Mouse (Mus musculus): Measurements from ENCODE around the gene Ifnl3.
"Not testable (repeated sequence)": the region's sequence is repeated elsewhere in the genome, so short reads cannot be mapped to it uniquely, and the experiment has no call there.

Gene Ifnl3

GRCm38 (mm10) chr7:28522536-28522935 lies at the start of gene Ifnl3:
Ifnl3 (plus strand) TSS chr7:28522836.
- DNase-seq (ENCODE audit: low read depth, low spot score) = not testable (repeated sequence)

GRCm38 (mm10) chr7:28476191-28476590 lies 46.4 kb upstream of the Ifnl3 start:
- DNase-seq (ENCODE audit: low read depth, low spot score) = no peak

- DNase-seq (ENCODE audit: low read depth, low spot score) = no peak
Observed at GRCm38 (mm10) chr7:28477363-28477762, 45.3 kb upstream of the Ifnl3 start.

- DNase-seq (ENCODE audit: low read depth, low spot score) = peak; percentile 81
Observed at GRCm38 (mm10) chr7:28478854-28479253, 43.8 kb upstream of the Ifnl3 start.

GRCm38 (mm10) chr7:28482854-28483253 lies 39.8 kb upstream of the Ifnl3 start:
- no peak for DNase-seq (ENCODE audit: low read depth, low spot score)

- peak; percentile 73 for DNase-seq (ENCODE audit: low read depth, low spot score)
Observed at GRCm38 (mm10) chr7:28484192-28484591, 38.4 kb upstream of the Ifnl3 start.

- peak; percentile 92 for DNase-seq (ENCODE audit: low read depth, low spot score)
Observed at GRCm38 (mm10) chr7:28488030-28488491, 34.6 kb upstream of the Ifnl3 start.

- peak; percentile 96 for DNase-seq (ENCODE audit: low read depth, low spot score)
Observed at GRCm38 (mm10) chr7:28490410-28490809, 32.2 kb upstream of the Ifnl3 start.

- peak; percentile 74 for DNase-seq (ENCODE audit: low read depth, low spot score)
Observed at GRCm38 (mm10) chr7:28490903-28491302, 31.7 kb upstream of the Ifnl3 start.

GRCm38 (mm10) chr7:28492310-28492709 lies 30.3 kb upstream of the Ifnl3 start:
- DNase-seq (ENCODE audit: low read depth, low spot score) = peak; percentile 95

GRCm38 (mm10) chr7:28495426-28495825 lies 27.2 kb upstream of the Ifnl3 start:
- DNase-seq (ENCODE audit: low read depth, low spot score) = no peak

- DNase-seq (ENCODE audit: low read depth, low spot score) = peak; percentile 46
Observed at GRCm38 (mm10) chr7:28505585-28505984, 17.1 kb upstream of the Ifnl3 start.

GRCm38 (mm10) chr7:28509121-28509520 lies 13.5 kb upstream of the Ifnl3 start:
- not testable (repeated sequence) for DNase-seq (ENCODE audit: low read depth, low spot score)

GRCm38 (mm10) chr7:28510405-28510974 lies 12.1 kb upstream of the Ifnl3 start, which contains the start of gene Ifnl2:
Ifnl2 (minus strand) TSS chr7:28510455.
- not testable (repeated sequence) for DNase-seq (ENCODE audit: low read depth, low spot score)

GRCm38 (mm10) chr7:28511441-28511840 lies 11.2 kb upstream of the Ifnl3 start:
- no peak for DNase-seq (ENCODE audit: low read depth, low spot score)

GRCm38 (mm10) chr7:28527922-28528719 lies 5.5 kb downstream of the Ifnl3 start:
- peak; percentile 95 for DNase-seq (ENCODE audit: low read depth, low spot score)

GRCm38 (mm10) chr7:28532005-28532404 lies 9.4 kb downstream of the Ifnl3 start:
- DNase-seq (ENCODE audit: low read depth, low spot score) = no peak

- not testable (repeated sequence) for DNase-seq (ENCODE audit: low read depth, low spot score)
Observed at GRCm38 (mm10) chr7:28538886-28539285, 16.2 kb downstream of the Ifnl3 start.

- no peak for DNase-seq (ENCODE audit: low read depth, low spot score)
Observed at GRCm38 (mm10) chr7:28540526-28540925, 17.9 kb downstream of the Ifnl3 start, which contains the start of gene Sycn. Sycn (plus strand) TSS chr7:28540885.

GRCm38 (mm10) chr7:28544051-28544601 lies 21.5 kb downstream of the Ifnl3 start:
- DNase-seq (ENCODE audit: low read depth, low spot score) = no peak

GRCm38 (mm10) chr7:28545048-28545890 lies 22.6 kb downstream of the Ifnl3 start:
- DNase-seq (ENCODE audit: low read depth, low spot score) = peak; percentile 69

- no peak for DNase-seq (ENCODE audit: low read depth, low spot score)
Observed at GRCm38 (mm10) chr7:28545891-28546210, 23.2 kb downstream of the Ifnl3 start.

Measured in ZHBTc4 (cell line).